Mouse (Mus musculus): ENCODE measurements around the gene Zfp646.

Gene Zfp646

DNA sequence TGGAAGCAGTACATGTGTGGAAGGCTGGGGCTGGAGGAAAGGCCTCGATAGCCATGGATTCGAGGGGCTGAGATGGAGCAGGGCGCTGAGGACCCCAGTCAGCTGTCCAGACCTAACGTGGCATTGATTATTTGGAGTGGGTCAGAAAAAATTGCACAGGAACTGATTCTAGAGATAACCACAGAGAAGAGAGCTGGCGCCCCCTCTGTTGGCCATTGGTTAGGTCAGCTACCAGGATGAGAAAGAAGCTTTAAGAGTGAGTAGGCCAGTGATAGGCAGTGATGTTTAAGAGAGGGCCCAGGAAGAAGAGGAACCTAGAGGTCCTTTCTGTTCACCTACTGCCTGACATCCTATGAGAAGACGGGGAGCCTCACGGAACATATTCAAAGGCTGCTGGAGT is 43.3 kb downstream of the Zfp646 start:
- DNase-seq (ENCODE audit: low spot score in 2 of 2), result peak in 1 of 2 experiments; percentile 51

DNA sequence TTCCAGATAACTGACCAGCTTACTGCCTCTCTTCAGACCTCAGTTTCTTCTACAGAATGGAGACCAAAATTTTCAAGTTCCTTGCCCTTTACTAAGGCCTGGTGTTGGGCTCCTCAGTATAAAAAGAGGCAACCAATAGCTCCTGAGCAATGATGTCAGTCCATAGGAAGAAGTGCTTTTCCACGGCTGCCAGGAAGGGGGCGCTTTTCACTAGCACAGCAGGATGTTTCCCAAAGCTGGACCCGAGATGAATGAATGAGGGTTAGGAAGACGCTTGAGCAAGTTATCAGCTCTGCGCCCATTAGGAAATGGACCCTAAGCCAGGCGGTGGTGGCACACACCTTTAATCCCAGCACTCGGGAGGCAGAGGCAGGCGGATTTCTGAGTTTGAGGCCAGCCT is 45.5 kb downstream of the Zfp646 start:
- DNase-seq (ENCODE audit: low spot score in 2 of 2), result peak in 1 of 2 experiments; percentile 49

DNA sequence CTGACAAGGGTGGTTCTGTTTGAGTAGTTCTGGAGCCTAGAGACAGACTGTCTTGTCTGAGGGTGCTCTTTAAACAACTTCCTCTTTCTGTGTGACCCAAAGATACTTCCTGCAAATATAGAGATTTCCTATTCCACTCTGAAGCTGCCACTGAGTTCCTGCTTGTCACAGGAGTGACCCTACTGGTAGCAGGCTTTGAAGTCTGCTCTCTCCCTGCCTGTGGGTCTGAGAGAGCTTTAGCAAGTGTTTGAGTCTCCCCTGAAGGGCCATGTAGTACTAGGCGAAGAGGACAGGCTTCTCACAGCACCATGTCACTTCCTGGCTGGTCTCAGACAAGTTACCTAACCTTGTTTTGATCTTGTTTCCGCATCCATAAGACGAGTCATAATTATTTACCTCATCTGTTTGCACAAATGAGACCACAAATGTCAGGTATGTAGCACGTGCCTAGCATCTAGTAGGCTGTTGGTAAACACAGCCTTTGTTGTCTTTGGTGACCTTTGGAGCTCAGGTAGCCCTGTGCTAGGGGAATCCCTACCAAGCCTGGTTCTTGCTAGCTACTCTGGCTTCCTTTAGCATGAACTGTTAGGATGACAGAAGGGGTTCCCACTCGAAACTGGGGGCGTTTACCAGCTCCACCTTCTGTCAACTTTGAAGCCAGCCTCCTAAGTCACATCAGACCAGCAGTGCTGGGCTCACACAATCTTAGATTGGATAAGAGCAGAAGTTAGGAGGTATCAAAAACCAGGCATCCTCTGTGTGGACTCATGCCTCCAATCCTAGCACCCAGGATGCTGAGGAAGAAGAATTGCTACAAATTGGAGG is 46.6 kb downstream of the Zfp646 start:
- no peak for DNase-seq (ENCODE audit: low spot score in 2 of 2)

DNA sequence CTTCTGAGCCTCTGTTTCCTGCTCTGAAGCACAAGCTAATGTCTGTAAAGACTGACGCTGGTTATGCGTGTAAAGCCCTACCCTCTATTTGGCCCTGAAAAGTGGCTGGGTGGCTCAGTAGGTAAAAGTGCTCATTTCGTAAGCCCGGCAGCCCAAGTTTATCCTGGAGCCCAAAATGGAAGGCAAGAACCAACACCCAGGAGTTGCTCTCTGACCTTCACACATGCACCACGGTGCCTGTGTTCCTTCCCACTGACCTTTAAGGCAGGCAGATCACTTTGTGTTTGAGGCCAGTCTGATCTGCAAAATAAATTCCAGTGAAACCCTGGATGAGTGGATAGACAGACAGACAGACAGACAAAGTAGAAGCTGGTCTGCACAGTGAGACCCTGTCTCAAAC is 47.7 kb downstream of the Zfp646 start:
- DNase-seq (ENCODE audit: low spot score in 2 of 2), result no peak

DNA sequence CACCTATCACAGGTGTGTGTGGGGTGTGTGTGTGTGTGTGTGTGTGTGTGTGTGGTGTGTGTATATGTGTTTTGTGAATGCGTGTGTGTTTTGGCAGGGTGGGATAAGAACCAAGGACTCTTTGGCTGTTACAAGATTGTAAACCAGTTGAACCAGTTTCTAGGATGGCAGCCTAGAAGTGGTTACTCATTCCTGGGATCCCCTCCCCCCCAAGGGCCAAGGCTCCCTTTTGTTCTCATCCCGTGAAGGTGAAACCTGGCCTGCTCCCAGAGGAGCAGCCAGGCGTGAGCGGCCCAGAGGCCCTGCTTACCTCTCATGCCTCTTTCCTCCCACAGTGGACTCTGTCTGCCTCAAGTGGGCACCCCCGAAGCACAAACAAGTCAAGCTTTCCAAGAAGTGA is 49.2 kb downstream of the Zfp646 start:
- DNase-seq (ENCODE audit: low spot score in 2 of 2), result no peak

DNA sequence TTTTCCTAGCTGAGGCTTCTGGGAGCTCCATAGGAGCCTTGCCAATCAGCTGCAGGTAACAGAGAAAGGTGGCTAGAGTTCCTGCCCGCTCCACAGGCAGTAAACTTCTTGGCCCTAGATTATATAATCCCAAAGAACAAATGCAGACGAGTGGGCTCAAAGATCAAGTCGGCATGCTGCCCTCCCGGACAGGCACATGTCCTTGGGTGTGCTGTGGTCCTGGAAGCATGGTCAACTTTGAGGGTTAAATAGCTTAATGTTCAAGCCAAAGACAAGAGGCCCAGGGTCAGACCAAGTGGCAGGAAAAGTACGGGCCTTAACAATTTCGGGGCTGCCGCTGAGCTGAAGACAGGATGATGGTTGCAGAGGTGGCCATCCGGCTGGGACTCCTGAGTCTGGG is 50.0 kb downstream of the Zfp646 start:
- no peak for DNase-seq (ENCODE audit: low spot score in 2 of 2)

DNA sequence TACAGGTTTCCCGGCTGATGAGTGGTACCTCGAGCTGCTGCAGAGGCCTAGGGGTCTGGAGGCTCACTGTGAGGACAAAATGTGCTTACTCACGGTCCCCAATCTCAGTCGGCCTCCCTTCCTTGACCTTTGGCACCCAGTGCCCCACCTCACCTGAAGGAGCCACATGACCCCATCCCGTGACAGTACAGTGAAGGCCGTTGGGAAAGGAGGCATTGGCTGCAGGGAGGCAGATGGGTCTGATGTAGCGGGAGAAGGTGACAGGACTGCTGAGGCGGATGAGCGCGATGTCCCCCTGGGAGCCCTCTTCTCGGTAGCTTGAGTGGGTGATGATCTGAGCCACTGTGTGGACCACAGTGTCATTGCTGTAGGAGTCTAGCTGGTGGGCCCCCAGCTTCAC is 50.8 kb downstream of the Zfp646 start:
- DNase-seq (ENCODE audit: low spot score in 2 of 2), result no peak

DNA sequence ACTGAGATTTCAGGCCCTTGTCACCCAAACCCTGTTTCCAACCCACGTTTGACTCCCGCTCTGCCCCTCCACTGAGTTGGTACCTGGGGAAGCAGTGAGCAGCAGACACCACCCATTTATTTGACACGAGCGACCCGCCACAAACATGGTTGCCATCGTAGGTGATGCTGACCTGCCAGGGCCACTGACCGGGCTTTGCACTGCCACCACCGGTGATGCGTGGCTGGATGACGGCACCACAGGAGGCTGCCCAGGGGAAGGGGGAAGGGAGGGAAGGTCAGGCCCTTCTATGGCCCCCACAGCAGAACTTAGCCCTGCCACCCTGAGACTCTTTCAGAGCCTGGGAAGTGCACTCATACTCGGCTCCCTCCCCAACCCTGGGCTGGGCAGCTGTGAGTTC is 51.7 kb downstream of the Zfp646 start:
- no peak for DNase-seq (ENCODE audit: low spot score in 2 of 2)

DNA sequence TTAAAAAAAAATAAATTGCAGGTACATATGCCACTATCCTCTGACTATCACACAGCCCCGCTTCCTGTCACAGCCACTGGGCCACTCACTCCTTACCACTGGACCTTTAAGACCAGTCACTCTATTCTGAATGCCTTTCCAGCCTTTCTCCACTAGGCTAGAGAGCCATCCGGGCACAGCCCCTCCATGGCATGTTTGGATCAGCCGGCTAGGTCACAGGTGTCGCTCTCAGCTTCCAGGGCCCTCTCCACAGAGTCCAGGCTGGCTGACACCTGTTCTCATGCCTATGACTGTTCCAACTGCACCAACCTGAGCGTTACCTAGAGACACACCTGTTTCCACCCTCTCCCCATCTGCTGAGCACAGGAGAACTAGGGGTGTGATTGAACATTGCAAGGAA is 52.6 kb downstream of the Zfp646 start:
- DNase-seq (ENCODE audit: low spot score in 2 of 2), result no peak

DNA sequence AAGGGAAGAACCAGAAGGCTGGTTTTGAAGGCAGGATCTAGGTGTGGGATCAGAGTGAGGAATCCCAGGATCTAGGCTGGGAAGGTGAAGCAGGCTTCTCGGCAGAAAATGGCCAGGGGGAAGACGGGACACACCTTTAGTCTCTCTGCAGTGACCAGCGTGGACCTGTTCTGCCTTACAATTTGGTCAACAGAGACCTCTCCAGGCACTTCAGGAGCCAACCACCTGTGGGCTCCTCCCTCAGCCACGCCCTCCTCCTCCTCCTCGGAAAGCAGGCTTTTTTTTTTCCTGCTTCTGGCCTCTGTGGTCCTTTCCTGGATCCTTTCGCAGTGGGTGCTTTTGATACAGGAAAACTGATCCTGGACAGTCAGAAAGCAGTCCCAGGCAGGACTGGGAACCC is 53.9 kb downstream of the Zfp646 start, which contains the start of gene Prss8:
Gene Prss8, minus strand, starts transcription at position 182 of the 400 bp plus-strand sequence.
- no peak for DNase-seq (ENCODE audit: low spot score in 2 of 2)

DNA sequence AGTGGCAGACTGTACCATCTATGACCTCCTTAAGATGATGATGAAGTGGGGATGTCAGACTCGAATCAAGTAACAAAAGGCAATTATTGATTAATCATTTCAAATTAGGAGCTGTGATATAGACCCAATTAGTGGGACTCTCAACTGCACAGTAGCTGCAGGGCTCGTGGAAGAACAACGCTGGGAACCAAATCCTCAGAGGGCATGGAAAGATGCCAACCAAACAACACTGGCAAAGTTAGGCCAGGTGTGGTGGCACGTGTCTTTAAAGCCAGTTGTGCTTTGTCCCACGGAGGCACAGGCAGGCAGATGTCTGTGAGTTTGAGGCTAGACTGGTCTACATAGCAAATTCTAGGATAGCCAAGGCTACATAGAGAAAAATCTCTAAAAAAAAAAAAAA is 54.6 kb downstream of the Zfp646 start:
- DNase-seq (ENCODE audit: low spot score in 2 of 2), result no peak

DNA sequence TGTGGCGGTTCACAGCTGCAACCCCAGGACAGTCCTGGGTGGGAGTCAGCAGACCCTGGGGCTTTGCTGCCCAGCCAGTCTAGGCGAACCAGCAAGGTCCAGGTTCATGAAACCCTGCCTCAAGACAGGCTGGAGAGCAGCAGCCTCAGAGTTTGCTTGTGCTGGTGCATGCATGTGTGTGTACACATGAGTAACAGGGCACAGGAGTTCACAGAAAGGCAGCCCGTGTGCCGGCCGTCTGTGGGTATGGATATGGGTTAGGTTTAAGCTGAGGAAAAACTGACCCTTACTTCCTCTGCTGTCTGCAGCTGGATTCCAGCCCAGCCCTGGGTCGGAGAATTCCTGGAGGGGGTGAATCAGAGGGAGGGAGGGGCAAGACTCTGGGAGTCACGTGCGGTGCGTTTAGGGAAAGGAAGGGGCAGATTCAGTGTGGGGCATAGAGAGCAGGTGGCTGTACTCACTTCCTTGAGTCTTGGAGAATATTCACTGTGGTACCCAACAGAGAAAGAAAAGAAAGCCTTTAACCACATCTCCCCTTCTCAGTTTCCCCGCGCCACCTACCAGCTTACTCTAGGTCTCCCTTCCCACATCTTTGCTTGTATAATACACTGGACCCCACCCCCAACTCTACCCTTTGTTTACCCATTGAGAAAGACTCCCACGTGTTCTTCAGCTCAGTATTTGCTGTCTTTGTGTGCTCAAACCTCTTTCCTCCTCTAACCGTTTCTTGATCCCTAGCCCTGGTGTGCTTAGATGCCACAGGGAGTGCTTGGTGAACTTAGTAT is 55.5 kb downstream of the Zfp646 start:
- DNase-seq (ENCODE audit: low spot score in 2 of 2), result no peak

DNA sequence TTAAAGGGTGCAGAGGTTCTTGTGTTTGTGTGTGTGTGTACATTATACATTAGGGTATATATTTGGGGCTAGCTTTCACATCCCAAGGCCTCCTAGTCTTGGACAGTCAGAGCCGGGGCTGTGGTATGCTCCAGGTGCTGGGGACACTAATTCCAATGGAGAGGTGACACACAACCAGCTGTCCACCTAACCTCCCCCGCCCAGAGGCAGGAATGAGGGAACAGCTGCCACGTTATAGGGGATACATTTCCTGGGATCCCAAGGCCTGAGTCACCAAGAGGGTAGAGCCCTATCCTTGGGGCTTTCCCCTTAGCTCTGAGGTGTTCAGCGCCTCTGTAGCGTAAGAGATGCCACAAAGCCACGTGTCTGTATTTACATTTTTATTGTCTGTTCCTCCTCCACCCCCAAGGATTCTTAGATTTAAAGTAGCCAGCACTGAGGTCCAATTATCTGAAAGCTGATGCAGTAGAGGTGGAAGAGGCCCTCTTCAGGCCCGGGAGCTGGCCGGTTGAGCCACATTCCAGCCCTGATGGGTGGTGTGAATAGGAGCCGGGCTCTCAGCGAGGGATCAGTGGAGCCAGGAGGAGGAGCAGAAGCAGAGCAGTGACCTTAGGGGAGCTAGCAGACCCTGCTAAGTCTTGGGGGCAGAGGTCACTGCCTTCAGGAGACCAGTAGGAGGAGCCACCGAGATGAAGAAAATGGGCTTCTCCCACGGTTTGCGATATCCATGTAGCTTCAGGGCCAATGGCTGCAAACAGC is 56.4 kb downstream of the Zfp646 start:
- no peak for DNase-seq (ENCODE audit: low spot score in 2 of 2)

DNA sequence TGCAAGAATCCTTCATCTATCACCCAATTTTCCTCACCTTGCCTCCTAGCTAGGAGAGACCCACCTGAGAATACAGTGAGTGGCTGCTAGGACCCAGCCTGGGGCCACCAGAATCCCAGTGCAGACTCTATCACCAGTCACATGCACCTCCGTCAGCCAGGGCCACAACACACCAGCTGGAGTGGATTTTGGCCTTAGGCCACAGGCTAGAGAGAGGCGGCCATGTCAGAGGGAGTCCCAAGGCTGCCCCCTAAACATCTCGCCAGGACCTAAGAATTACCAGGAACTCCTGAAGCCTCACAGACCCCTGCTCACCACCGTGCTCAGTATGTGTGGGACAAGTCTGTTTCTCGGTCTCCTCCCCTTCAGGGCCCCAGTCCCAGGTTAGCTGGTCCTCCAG is 58.1 kb downstream of the Zfp646 start:
- no peak for DNase-seq (ENCODE audit: low spot score in 2 of 2)

DNA sequence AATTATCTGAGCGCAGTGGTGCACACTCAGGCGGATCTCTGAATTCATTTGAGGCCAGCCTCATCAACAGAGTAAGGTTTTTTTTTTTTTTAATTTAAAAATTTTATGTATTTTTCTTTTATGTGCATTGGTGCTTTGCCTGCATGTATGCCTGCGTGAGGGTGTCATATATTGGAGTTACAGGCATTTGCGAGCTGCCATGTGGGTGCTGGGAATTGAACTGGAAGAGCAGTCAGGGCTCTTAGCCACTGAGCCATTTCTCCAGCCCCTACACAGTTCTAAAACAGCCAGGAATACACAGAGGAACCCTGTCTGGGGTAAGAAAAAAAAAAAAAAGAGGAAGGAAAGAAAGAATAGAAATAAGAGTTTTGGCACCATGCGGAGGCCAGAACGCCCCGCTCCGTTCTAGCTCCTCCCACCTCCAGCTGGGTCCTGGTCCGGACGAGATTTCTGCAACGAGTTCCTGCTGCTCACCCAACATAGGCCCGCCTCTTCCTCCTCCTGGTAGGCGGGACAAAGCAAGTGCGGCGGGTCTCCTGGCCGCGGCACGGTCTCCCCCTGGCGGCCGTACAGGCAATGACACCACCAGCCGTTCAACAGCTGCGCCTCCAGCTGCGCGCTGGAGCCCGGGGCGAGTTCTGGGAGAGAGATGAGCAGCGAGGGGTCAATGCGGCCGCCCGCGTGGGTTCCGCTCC is 59.2 kb downstream of the Zfp646 start:
- DNase-seq (ENCODE audit: low spot score in 2 of 2), result peak; percentile 96 to 98
